In genomic region chr1:106959981-106960380, GRCm38 (mm10) we compare ENCODE assay signal across 50 mouse cellular contexts. TPM values are rescaled to one million over a fixed set of nuclear protein-coding genes. Genes with fewer than 3 reads are reported as not detected.
"Had no signal": no experiment of that assay in that cellular context is flagged by ENCODE, and none has a peak within 500 bp of the region (broad histone marks: within the 10 kb centered on the region; RNA-seq: fewer than 3 reads in every experiment).

No protein-coding gene starts in this region.

- ATAC-seq: hindbrain, embryonic 16.5 days; hindbrain, postnatal 0 days; inflammation-experienced regulatory T-cells, adult 6 months; intestine, embryonic 15.5 days; intestine, embryonic 16.5 days; intestine, postnatal 0 days had no signal

- DNase-seq: heart, postnatal 10 days; heart, postnatal 14 days; heart, postnatal 36 days; heart, postnatal 4 days; kidney, adult 11 months; kidney, adult 18-20 months; kidney, adult 2 months; kidney, adult 8-10 months; kidney, adult 9 months; kidney, postnatal 10 days; kidney, postnatal 14 days; kidney, postnatal 25 days; kidney, postnatal 36 days; kidney, postnatal 4 days; layer of hippocampus, adult 9-11 months; layer of hippocampus, postnatal 36 days had no signal

RNA-seq across cellular contexts. Expression of gene Serpinb13, which starts 20.8 kb away (rescaled TPM):
- total RNA-seq: heart, postnatal 10 days; heart, postnatal 14 days; heart, postnatal 25 days; heart, postnatal 36 days; heart, postnatal 4 days; hematopoietic stem cell, adult 5-6 weeks; hindbrain, postnatal 0 days; layer of hippocampus, adult 18-20 months; layer of hippocampus, adult 2 months; layer of hippocampus, postnatal 10 days; layer of hippocampus, postnatal 14 days; layer of hippocampus, postnatal 25 days; layer of hippocampus, postnatal 36 days; left cerebral cortex, adult 18-20 months; left cerebral cortex, adult 2 months had no signal
- polyA plus RNA-seq: heart, embryonic 11.5 days; heart, embryonic 12.5 days; heart, embryonic 13.5 days; heart, embryonic 14.5 days; heart, embryonic 15.5 days; heart, embryonic 16.5 days; heart, postnatal 0 days; hindbrain, embryonic 10.5 days; hindbrain, embryonic 11.5 days; hindbrain, embryonic 12.5 days; hindbrain, embryonic 13.5 days; hindbrain, embryonic 14.5 days; hindbrain, embryonic 15.5 days; hindbrain, embryonic 16.5 days; hindbrain, postnatal 0 days; inflammation-experienced regulatory T-cells, adult 6 months; intestine, embryonic 14.5 days; intestine, embryonic 15.5 days; intestine, embryonic 16.5 days; intestine, postnatal 0 days; kidney, adult 2 months; kidney, embryonic 14.5 days; kidney, embryonic 15.5 days; kidney, embryonic 16.5 days; kidney, postnatal 0 days; large intestine, adult 2 months had no signal

RNA-seq across cellular contexts. Expression of gene Serpinb12, which starts 25.7 kb away (rescaled TPM):
- total RNA-seq: heart, postnatal 10 days; heart, postnatal 14 days; heart, postnatal 25 days; heart, postnatal 36 days; heart, postnatal 4 days; hematopoietic stem cell, adult 5-6 weeks; hindbrain, postnatal 0 days; layer of hippocampus, adult 18-20 months; layer of hippocampus, adult 2 months; layer of hippocampus, postnatal 10 days; layer of hippocampus, postnatal 14 days; layer of hippocampus, postnatal 36 days; left cerebral cortex, adult 18-20 months; left cerebral cortex, adult 2 months had no signal
- polyA plus RNA-seq: heart, postnatal 0 days; hindbrain, embryonic 10.5 days; hindbrain, embryonic 11.5 days; hindbrain, embryonic 12.5 days; hindbrain, embryonic 13.5 days; inflammation-experienced regulatory T-cells, adult 6 months; intestine, embryonic 14.5 days; intestine, postnatal 0 days; kidney, embryonic 14.5 days; kidney, embryonic 15.5 days; kidney, embryonic 16.5 days; large intestine, adult 2 months had no signal
